Mouse (Mus musculus) bone marrow macrophage, adult 2 months (primary cell): ENCODE data around the gene Baz1a. TPM values are rescaled to one million over a fixed set of nuclear protein-coding genes. Genes with fewer than 3 reads are reported as not detected.
"Not testable (repeated sequence)": the region's sequence is repeated elsewhere in the genome, so short reads cannot be mapped to it uniquely, and the experiment has no call there.

Experiments used
- H3K27ac ChIP-seq: 2 replicates; pipeline ENCODE4 v1.5.1; 2012; ENCODE audit warnings: low read depth, low read length; ENCODE audit not compliant: insufficient read depth
- H3K4me1 ChIP-seq: 2 replicates; pipeline ENCODE4 v1.6.1; 2012; ENCODE audit warnings: low read length; ENCODE audit not compliant: control insufficient read depth, insufficient read depth
- H3K4me3 ChIP-seq: 2 replicates; pipeline ENCODE4 v1.5.1; 2012; ENCODE audit warnings: mild to moderate bottlenecking, low read length, moderate library complexity; ENCODE audit not compliant: insufficient read depth
- CTCF ChIP-seq: IDR thresholded peaks from 2 replicates; pipeline ENCODE4 v1.5.1; 2012; ENCODE audit warnings: low read depth, mild to moderate bottlenecking, low read length, moderate library complexity
- POLR2A ChIP-seq: IDR thresholded peaks from 2 replicates; pipeline ENCODE4 v1.6.1; 2012; ENCODE audit warnings: mild to moderate bottlenecking, low read depth, low read length, borderline replicate concordance
- polyA plus RNA-seq: library from polyadenylated mRNA; stranded (reverse); fragments of >200 nt; gene quantifications from 2 replicates; pipeline ENCODE4 v1.2.4, GENCODE M21; 2012; ENCODE audit not compliant: missing spikeins, insufficient read depth, insufficient read length

The Baz1a gene
- polyA plus RNA-seq, 1 experiment, result 19.8 TPM

DNA sequence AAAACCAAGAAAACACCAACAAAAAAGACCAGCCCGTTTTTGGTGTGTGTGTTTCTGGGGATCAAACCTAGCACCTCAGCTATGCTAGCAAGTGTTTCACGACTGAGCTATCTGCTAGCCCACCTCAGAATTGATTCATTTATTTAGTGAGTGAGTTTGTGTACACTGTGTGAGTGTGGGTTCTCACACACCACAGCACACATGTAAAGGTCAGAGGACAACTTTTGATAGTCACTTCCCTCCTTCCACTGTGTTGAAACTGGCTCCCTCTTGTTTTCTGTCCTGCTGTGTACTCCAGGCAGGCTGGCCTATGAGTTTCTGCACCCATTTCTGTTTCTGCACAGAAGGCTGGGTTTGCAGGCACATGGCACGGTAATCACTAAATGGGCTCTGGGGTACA lies 103.8 kb downstream of the Baz1a start:
- H3K4me1 ChIP-seq, result no peaks in the 10 kb centered on the region
- H3K27ac ChIP-seq, result no peak overlapping the region
- TF ChIP-seq CTCF, result no peak
- H3K4me3 ChIP-seq, result no peak overlapping the region

DNA sequence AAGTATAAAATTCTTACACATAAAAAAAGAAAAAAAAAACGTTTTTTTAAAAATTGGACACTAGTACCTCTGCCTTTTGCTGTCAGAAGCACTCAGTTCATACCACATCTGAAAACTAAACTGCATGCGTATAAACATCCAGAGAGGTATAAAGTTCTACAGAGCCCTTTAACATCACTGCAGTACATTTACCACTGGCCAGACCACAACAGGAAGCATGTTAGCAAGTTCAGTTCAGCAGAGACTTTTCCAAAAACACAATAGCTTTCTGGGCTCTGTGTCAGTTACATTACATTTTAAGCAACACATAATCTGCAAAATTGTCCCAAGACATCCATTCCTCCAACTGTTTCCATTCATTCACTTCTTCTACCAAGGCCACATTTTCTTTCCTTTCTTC lies 121.6 kb downstream of the Baz1a start:
- not testable (repeated sequence) for H3K4me3 ChIP-seq, H3K27ac ChIP-seq, H3K4me1 ChIP-seq

DNA sequence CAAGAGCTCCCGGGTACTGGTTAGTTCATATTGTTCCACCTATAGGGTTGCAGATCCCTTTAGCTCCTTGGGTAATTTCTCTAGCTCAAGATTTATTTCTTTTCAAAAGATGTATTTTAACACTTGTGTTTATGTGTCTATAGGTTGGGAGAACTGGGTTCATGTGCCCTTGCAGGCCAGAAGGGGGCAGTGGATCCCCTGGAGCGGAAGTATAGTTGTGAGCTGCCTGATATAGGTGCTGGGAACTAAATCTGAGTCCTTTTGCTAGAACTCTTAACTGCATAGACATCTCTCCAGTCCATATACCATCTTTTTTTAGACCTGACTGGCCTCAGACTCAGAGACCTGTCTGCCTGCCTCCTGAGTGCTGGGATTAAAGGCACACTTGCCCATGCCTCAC lies 123.7 kb downstream of the Baz1a start:
- Histone ChIP-seq H3K4me1 (no peaks in the 10 kb centered on the region), H3K27ac (no peak overlapping the region), H3K4me3 (no peak overlapping the region)
- TF ChIP-seq POLR2A (no peak), CTCF (no peak)

GRCm38 (mm10) chr12:54887580-54888127 lies 126.5 kb downstream of the Baz1a start:
- H3K27ac ChIP-seq, result no peak overlapping the region
- TF ChIP-seq CTCF, result no peak
- no peak for TF ChIP-seq POLR2A
- no peak overlapping the region for H3K4me3 ChIP-seq
- H3K4me1 ChIP-seq, result no peaks in the 10 kb centered on the region

- no peak overlapping the region for H3K27ac ChIP-seq
- peaks cover 7% of the 10 kb centered on the region for H3K4me1 ChIP-seq
- TF ChIP-seq CTCF (no peak), POLR2A (no peak)
- no peak overlapping the region for H3K4me3 ChIP-seq
Observed at GRCm38 (mm10) chr12:54879630-54880029, 134.5 kb downstream of the Baz1a start.

GRCm38 (mm10) chr12:54879211-54879610 lies 134.9 kb downstream of the Baz1a start:
- H3K4me3 ChIP-seq, result no peak overlapping the region
- TF ChIP-seq POLR2A, result no peak
- TF ChIP-seq CTCF, result no peak
- no peak overlapping the region for H3K27ac ChIP-seq
- peaks cover 9% of the 10 kb centered on the region for H3K4me1 ChIP-seq

- H3K27ac ChIP-seq, result no peak overlapping the region
- TF ChIP-seq CTCF (no peak), POLR2A (no peak)
- H3K4me3 ChIP-seq, result no peak overlapping the region
- peaks cover 9% of the 10 kb centered on the region for H3K4me1 ChIP-seq
Observed at GRCm38 (mm10) chr12:54877875-54878274, 136.3 kb downstream of the Baz1a start.

DNA sequence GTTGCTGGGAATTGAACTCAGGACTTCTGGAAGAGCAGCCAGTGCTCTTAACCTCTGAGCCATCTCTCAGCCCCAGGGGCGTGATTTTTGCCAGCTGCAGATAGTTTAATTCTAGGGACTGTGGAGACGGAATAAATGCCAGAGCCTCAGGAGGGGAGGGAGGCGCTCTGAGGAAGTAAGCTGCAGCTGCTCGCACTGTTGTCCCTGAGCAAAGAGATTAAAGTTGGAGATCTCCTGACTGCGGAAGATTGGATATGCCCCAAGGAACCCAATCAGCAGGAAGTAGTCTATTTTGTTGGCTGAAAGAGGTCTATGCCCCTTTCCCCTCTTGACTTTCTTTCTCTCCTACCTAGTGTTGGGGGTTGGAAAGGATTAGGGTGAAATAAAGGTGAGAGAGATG lies 137.3 kb downstream of the Baz1a start:
- TF ChIP-seq POLR2A, result no peak
- TF ChIP-seq CTCF, result no peak
- H3K4me1 ChIP-seq, result peaks cover 9% of the 10 kb centered on the region
- H3K27ac ChIP-seq, result no peak overlapping the region
- no peak overlapping the region for H3K4me3 ChIP-seq

DNA sequence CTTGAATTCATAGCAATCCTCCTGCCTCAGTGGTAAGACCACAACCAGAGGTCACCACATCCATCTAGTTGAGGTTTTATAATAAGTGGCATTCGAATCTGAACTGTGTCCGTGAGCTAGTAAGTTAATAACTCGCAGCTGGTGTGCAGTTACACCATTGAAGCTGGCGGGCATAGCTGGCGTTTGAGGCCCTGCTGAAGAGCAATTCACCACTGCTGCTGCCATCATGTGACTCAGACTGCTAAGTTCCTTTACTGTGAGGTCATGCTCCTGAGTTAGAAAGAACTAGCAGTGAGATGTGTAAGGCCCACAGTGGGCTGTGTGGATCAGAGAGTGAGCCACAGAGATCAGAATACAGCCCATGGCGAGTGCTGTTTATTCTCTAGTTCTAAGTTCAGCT lies 139.4 kb downstream of the Baz1a start:
- H3K4me1 ChIP-seq, result peaks cover 9% of the 10 kb centered on the region
- H3K27ac ChIP-seq, result no peak overlapping the region
- TF ChIP-seq CTCF, result no peak
- TF ChIP-seq POLR2A, result no peak
- no peak overlapping the region for H3K4me3 ChIP-seq

GRCm38 (mm10) chr12:54862606-54863535 lies 151.3 kb downstream of the Baz1a start, which contains the start of gene Cfl2:
Gene Cfl2 (minus strand): TSS chr12:54862877.
- Histone ChIP-seq H3K4me3 (peak within 1 kb of the TSS; percentile 78), H3K4me1 (peaks cover 3% of the 10 kb centered on the region), H3K27ac (peak within 1 kb of the TSS; percentile 72)
- no peak for TF ChIP-seq CTCF
- TF ChIP-seq POLR2A, result no peak
